Mouse (Mus musculus) stomach, postnatal 0 days (tissue): ENCODE data around the gene Nol12. TPM values are rescaled to one million over a fixed set of nuclear protein-coding genes. Genes with fewer than 3 reads are reported as not detected.
A peak's percentile ranks its signal among the peaks of the same experiment; 100 is the strongest.

Experiments
- ATAC-seq: fragments of 200-750 bp; cut with Nextera tagmentation; 2 replicates; pipeline ENCODE4 v1.8.0; 2017; ENCODE audit not compliant: low FRiP score, low TSS enrichment
- DNase-seq: peaks from one replicate; pipeline ENCODE4 v3.0.0-alpha.2; 2016; ENCODE audit warnings: low spot score
- H3K27ac ChIP-seq: fragments of 300-500 bp; sonication (generic); replicated peaks from 2 replicates; pipeline ENCODE4 v1.5.1; 2014; ENCODE audit warnings: mild to moderate bottlenecking, control low read depth
- H3K27me3 ChIP-seq: fragments of 300-500 bp; sonication (generic); 2 replicates; pipeline ENCODE4 v1.6.1; 2014; ENCODE audit warnings: low read length; ENCODE audit not compliant: control insufficient read depth, insufficient read depth
- H3K36me3 ChIP-seq: fragments of 300-500 bp; sonication (generic); 2 replicates; pipeline ENCODE4 v1.6.1; 2014; ENCODE audit warnings: low read length, mixed read lengths; ENCODE audit not compliant: control insufficient read depth, insufficient read depth
- H3K4me1 ChIP-seq: fragments of 300-500 bp; sonication (generic); replicated peaks from 2 replicates; pipeline ENCODE4 v1.6.1; 2014; ENCODE audit warnings: antibody characterized with exemption; ENCODE audit not compliant: control insufficient read depth, insufficient read depth
- H3K4me2 ChIP-seq: fragments of 300-500 bp; sonication (generic); replicated peaks from 2 replicates; pipeline ENCODE4 v1.6.1; 2014; ENCODE audit warnings: low read depth, mild to moderate bottlenecking, control low read depth, moderate library complexity
- H3K4me3 ChIP-seq: fragments of 300-500 bp; sonication (generic); 2 replicates; pipeline ENCODE4 v1.5.1; 2014; ENCODE audit warnings: low read depth, low read length, control low read depth
- H3K9ac ChIP-seq: fragments of 300-500 bp; sonication (generic); 2 replicates; pipeline ENCODE4 v1.6.1; 2014; ENCODE audit warnings: mild to moderate bottlenecking, low read length, control low read depth, mixed read lengths
- H3K9me3 ChIP-seq: fragments of 300-500 bp; sonication (generic); 2 replicates; pipeline ENCODE4 v1.6.1; 2016; ENCODE audit warnings: low read length; ENCODE audit not compliant: control insufficient read depth
- CTCF ChIP-seq: IDR thresholded peaks from 2 replicates; pipeline ENCODE4 v1.5.1; 2016; ENCODE audit warnings: antibody characterized with exemption, low read depth, mild to moderate bottlenecking, moderate library complexity
- EP300 ChIP-seq: optimal IDR thresholded peaks from 2 replicates; pipeline ENCODE3; 2016; ENCODE audit warnings: antibody characterized with exemption
- WGBS: fragments of 180-500 bp; shearing (Covaris S2); extraction: QIAGEN DNeasy Blood & Tissue Kit; methylation state at CpG from one replicate; pipeline ENCODE4 v1.1.7; 2014; 5-methylcytosine and 5-hydroxymethylcytosine counted together
- polyA plus RNA-seq: library from polyadenylated mRNA; unstranded; fragments of >200 nt; fragmentation: Nextera tagmentation; extraction: Ambion mirVana; gene quantifications from 2 replicates; pipeline ENCODE4 v1.2.1, GENCODE M21; 2015

Gene Nol12
- polyA plus RNA-seq, 1 experiment from 2014 or later = 36.4 TPM

DNA sequence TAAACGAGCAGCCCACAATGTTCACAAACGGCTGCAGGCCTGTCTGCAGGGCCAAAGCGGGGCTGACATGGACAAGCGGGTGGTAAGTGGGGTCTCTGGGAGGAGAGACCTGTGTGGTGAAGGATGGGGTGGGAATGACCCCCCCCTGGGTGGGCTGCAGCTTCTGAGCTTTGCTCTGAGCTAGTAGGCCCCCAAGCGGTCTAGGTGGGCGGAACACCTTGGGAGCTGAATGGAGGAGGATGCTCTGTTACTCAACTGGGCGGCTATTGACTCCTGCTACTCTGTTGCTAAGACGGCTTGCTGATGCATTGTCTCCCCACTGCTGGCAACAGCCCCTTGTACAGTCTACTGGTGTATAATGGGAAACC is 33.3 kb upstream of the Nol12 start:
- peak overlapping the region; percentile 86 for H3K4me2 ChIP-seq
- DNase-seq (no peak), ATAC-seq (no peak; the same call in 1 of the 2 replicates)
- peaks cover 11% of the 10 kb centered on the region for H3K36me3 ChIP-seq
- H3K4me1 ChIP-seq = peaks cover 6% of the 10 kb centered on the region; the same call in 1 of the 2 replicates
- 0 out of 2 replicates have a peak overlapping the region, but pooled peaks have one; percentile 79 for H3K9ac ChIP-seq
- H3K27ac ChIP-seq = peak overlapping the region; percentile 85
- H3K27me3 ChIP-seq = no peaks in the 10 kb centered on the region
- 42% methylated on average over 8 of the region's 8 CpGs for WGBS
- peak overlapping the region; percentile 77 for H3K4me3 ChIP-seq
- no peaks in the 10 kb centered on the region for H3K9me3 ChIP-seq
- no peak for TF ChIP-seq EP300
- TF ChIP-seq CTCF = peak; percentile 38

DNA sequence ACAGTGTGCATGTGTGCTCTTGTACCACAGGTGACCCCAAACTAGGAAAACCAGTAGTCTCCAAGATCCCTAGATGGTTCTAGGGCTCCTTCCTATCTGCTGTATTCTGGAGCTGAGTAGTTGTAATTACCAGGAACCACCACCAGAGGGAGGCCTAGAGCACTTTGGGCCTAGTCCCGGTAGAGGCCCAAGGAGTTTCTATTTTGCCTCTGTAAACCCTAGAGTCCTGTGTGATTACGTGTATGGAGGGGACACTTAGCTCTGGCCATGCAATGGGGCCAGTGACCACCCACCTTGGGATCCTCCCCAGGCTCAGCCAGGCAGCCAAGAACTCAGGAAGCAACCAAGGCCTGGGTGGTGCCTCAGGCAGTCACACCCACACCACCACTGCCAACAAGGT is 31.5 kb upstream of the Nol12 start:
- TF ChIP-seq CTCF = peak; percentile 93
- TF ChIP-seq EP300 = no peak
- 0 out of 2 replicates have a peak overlapping the region, but pooled peaks have one; percentile 58 for H3K27ac ChIP-seq
- no peak overlapping the region for H3K4me3 ChIP-seq
- 2% methylated on average over 2 of the region's 2 CpGs for WGBS
- peaks cover 6% of the 10 kb centered on the region; the same call in 1 of the 2 replicates for H3K4me1 ChIP-seq
- H3K9me3 ChIP-seq = no peaks in the 10 kb centered on the region
- no peaks in the 10 kb centered on the region for H3K27me3 ChIP-seq
- DNase-seq (peak; percentile 84), ATAC-seq (peak; percentile 27)
- peak overlapping the region; percentile 56; the same call in 1 of the 2 replicates for H3K9ac ChIP-seq
- peaks cover 18% of the 10 kb centered on the region for H3K36me3 ChIP-seq
- no peak overlapping the region for H3K4me2 ChIP-seq

DNA sequence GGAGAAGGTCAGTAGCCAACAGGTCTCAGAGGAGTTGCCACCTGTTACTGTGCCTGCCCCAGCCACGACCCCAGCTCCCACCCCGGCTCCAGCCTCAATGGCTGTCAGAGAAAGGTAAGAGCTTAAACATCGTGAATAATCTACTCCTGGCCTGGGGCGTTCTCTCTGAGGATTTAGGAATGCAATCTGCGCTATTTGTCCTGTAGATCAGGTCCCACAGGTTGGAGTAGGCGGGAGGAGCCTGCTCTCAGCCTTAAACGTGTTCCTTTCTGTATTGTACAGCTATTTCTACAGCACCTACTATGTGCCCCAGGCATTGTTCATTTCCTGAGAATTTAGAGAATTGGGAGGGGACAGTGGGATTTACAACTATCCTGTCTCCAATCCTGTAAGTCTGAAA is 26.3 kb upstream of the Nol12 start:
- Histone ChIP-seq H3K36me3 (peaks cover 41% of the 10 kb centered on the region), H3K4me1 (no peaks in the 10 kb centered on the region), H3K27me3 (no peaks in the 10 kb centered on the region), H3K4me2 (no peak overlapping the region), H3K9ac (no peak overlapping the region), H3K9me3 (no peaks in the 10 kb centered on the region), H3K27ac (no peak overlapping the region), H3K4me3 (no peak overlapping the region)
- TF ChIP-seq EP300 = peak; percentile 41
- no peak for TF ChIP-seq CTCF
- WGBS = 66% methylated on average over 7 of the region's 7 CpGs
- no peak for ATAC-seq
- no peak for DNase-seq

DNA sequence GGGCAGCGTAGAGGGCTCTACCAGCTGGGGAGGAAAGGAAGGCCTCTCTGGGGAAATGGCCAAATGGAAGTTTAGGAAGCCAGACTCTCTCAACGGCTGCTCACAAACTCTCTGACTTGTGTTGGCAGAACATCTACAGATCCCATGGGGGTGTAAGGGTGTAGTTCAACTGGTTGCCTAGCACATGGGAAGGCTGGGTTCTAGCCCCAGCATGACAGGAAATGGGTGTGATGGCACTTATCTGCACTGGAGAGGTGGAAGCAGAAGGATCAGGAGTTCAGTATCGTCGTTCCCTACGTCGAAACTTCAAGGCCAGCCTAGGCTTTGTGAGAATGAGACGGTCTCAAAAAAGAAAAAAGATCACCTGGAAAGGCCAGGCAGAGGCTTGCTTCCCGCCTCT is 25.8 kb upstream of the Nol12 start:
- Histone ChIP-seq H3K27ac (no peak overlapping the region), H3K36me3 (peaks cover 41% of the 10 kb centered on the region), H3K4me2 (no peak overlapping the region), H3K9ac (no peak overlapping the region), H3K9me3 (no peaks in the 10 kb centered on the region), H3K4me3 (no peak overlapping the region), H3K4me1 (no peaks in the 10 kb centered on the region), H3K27me3 (no peaks in the 10 kb centered on the region)
- TF ChIP-seq EP300 (no peak), CTCF (no peak)
- ATAC-seq = no peak
- 77% methylated on average over 8 of the region's 8 CpGs for WGBS
- no peak for DNase-seq

GRCm38 (mm10) chr15:78912040-78912439 is 22.7 kb upstream of the Nol12 start:
- Histone ChIP-seq H3K36me3 (peaks cover 30% of the 10 kb centered on the region), H3K9me3 (no peaks in the 10 kb centered on the region), H3K27ac (no peak overlapping the region), H3K4me2 (no peak overlapping the region), H3K27me3 (no peaks in the 10 kb centered on the region), H3K9ac (no peak overlapping the region), H3K4me1 (0 out of 2 replicates have a peak, but pooled peaks cover 2% of the 10 kb centered on the region), H3K4me3 (no peak overlapping the region)
- peak; percentile 67 for DNase-seq
- no peak for ATAC-seq
- 29% methylated on average over 9 of the region's 9 CpGs for WGBS
- no peak for TF ChIP-seq EP300
- peak; percentile 76 for TF ChIP-seq CTCF

DNA sequence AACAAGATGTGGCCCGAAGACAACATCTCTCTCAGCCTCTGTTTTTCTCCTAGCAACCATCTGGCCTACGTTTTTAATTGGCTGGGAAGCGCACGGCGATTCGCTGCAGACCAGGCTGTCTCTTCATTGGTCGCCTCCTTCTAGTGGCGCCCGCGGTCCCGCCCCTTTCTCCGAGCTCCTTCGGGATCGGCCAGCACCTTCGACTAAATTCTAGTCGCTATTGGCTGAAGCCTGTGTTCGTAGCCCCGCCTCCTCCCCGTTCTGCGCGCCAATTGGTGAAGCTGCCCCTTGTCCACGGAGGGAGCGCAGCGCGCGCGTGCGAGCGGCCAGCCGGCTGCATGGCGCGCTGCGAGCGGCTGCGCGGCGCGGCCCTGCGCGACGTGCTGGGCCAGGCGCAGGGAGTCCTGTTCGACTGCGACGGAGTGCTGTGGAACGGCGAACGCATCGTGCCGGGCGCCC is 21.1 kb upstream of the Nol12 start, which contains the start of gene Pdxp:
Gene Pdxp, plus strand, starts transcription at position 288 of the 459 bp plus-strand sequence.
- peak within 1 kb of the TSS; percentile 94 for H3K4me2 ChIP-seq
- no peaks in the 10 kb centered on the region for H3K27me3 ChIP-seq
- TF ChIP-seq CTCF = no peak
- TF ChIP-seq EP300 = no peak
- peak within 1 kb of the TSS; percentile 25 for H3K27ac ChIP-seq
- 0 out of 2 replicates have a peak, but pooled peaks cover 2% of the 10 kb centered on the region for H3K4me1 ChIP-seq
- peak within 1 kb of the TSS; percentile 52 for H3K4me3 ChIP-seq
- H3K9me3 ChIP-seq = no peaks in the 10 kb centered on the region
- peaks cover 23% of the 10 kb centered on the region for H3K36me3 ChIP-seq
- ATAC-seq (peak; percentile 94), DNase-seq (peak; percentile 97)
- under 1% methylated on average over 50 of the region's 51 CpGs for WGBS
- peak within 1 kb of the TSS; percentile 63 for H3K9ac ChIP-seq
